Mouse (Mus musculus) spleen, postnatal 10 days (tissue): ENCODE results near the gene Olfr701.
A peak's percentile ranks its signal among the peaks of the same experiment; 100 is the strongest.

Experiments used
- DNase-seq, 2 experiments: peaks; one replicate each; pipeline ENCODE4 v3.0.0; 2021 to 2022; ENCODE audit warnings: low spot score in 2 of 2

Olfr701 gene

DNA sequence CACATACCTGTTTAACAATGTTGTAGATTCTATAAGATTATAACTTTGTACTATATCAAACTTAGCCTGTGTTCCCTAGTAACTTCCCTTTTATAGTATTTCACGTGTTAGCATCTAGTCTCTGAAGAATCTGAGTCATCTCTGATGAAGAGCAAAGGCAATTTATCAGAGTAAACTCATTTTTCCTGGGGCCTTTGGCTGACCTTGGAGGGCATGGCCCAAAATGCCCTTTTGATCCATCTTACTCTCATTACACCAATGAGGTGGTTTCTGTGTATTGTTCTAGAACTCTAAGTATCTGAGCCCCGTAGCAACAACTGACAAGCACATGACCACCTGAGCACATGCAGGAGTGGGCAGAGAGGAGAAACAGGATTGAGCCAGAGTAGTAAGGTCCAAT is at the start of gene Olfr701:
Gene Olfr701 (plus strand): TSS at position 301 of the 400 bp plus-strand sequence.
- DNase-seq, result no peak

DNA sequence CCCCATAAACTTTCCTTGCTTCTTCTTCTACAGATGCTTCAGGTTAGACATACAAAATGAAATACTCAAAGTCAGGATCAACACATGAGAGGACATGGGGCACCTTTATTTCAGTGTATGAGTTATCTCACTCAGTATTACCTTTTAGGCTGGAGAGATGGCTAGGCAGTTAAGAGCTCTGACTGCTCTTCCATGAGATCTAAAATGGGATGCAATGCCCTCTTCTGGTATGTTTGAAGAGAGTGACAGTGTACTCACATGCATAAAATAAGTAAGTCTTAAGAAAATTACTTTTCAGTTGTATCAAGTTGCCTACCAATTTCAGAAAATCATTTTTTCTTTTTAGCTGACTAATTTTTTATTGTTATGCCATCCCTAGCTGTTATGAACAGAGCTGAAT is 25.6 kb upstream of the Olfr701 start:
- DNase-seq, result no peak

- no peak for DNase-seq
Observed at GRCm38 (mm10) chr7:106793098-106793497, 20.8 kb upstream of the Olfr701 start, which contains the start of gene Olfr699. TSS of gene Olfr699 (minus strand) at chr7:106793198.

- DNase-seq, result no peak
Observed at GRCm38 (mm10) chr7:106808734-106809133, 5.2 kb upstream of the Olfr701 start, which contains the start of gene Olfr700. TSS of gene Olfr700 (minus strand) at chr7:106808834.

GRCm38 (mm10) chr7:106815775-106816174 is 1.8 kb downstream of the Olfr701 start:
- peak in 1 of 2 experiments; percentile 20 for DNase-seq

- DNase-seq, result no peak
Observed at GRCm38 (mm10) chr7:106818414-106818813, 4.5 kb downstream of the Olfr701 start.

- no peak for DNase-seq
Observed at GRCm38 (mm10) chr7:106833793-106834192, 19.9 kb downstream of the Olfr701 start, which contains the start of gene Olfr702. TSS of gene Olfr702 (minus strand) at chr7:106833893.

DNA sequence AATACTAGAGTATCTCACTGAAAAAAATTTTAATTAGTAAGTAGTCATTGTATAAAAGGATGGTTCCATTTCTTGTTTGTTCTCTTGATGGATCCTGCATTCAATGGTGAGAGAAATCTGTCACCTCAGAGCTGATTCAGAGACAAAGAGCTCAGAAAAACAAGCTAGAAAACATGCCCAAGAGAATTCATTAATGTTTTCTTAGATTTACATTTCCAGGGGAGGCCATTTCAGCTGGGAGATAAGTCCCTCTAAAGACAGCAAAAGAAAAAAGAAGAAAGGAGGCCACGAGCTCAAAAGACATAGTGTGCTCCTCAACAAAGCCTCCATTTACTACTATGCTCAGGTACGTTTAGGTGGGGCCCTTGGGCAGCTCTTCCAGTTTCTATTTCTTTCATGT is 29.1 kb downstream of the Olfr701 start, which contains the start of gene Olfr703:
Gene Olfr703 (plus strand): TSS at position 301 of the 400 bp plus-strand sequence.
- DNase-seq, result no peak

DNA sequence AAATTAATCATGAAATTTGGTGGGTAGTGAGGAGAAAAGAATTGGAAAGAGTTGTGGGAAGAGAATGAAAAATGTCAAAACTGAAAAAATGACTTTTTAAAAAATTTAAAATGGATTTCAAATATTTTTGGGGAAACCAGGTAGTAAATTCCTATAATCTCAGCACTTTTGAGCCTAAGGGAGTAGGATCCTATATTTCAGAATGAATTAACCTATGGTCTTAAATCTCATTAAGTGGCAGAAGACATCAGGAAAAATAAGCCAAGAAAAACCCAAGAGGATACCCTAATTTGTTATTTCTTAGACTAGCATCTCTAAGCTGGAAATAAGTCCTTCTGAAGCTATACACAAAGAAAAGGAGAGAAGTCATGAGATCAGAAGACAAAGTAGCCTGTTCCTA is 49.0 kb downstream of the Olfr701 start, which contains the start of gene Olfr704:
Gene Olfr704 (plus strand): TSS at position 301 of the 400 bp plus-strand sequence.
- no peak for DNase-seq
